Mouse (Mus musculus) cerebellum, adult 2 months (tissue): ENCODE data around the gene Thg1l.

Source experiments
- CTCF ChIP-seq: fragments of 200-500 bp; IDR thresholded peaks from 2 replicates; pipeline ENCODE4 v1.5.1; 2011; ENCODE audit warnings: low read depth, mild to moderate bottlenecking, control low read depth, low read length, moderate library complexity, borderline replicate concordance; ENCODE audit not compliant: insufficient read depth
- POLR2A ChIP-seq: fragments of 200-500 bp; IDR thresholded peaks from 2 replicates; pipeline ENCODE4 v1.6.1; 2011; ENCODE audit warnings: low read length, control low read depth, borderline replicate concordance; ENCODE audit not compliant: insufficient read depth

DNA sequence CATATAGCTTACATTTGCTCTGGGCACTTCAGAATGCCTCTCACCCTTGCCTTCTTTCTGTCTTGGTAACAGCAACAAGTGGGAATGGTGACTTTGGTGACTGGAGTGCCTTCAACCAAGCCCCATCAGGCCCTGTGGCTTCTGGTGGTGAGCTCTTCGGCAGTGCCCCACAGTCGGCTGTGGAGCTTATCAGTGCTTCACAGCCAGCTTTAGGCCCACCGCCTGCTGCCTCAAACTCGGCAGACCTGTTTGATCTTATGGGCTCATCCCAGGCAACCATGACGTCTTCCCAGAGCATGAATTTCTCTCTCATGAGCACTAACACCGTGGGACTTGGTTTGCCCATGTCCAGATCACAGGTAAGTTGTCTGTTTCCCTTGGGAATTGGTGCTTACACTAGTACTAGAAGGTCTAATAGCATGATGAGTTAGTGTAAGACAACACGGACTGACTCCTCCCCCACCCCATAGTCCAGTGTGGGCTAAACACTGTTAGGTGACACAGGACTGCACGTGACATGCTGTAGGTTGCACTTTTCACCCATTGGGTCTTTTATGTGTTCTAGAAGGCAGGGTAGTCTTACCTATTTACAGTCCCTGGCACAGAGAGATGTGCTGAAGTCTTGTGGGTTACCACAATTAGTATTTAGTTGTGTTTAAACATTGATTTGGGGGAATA is 49.0 kb downstream of the Thg1l start:
- TF ChIP-seq CTCF (no peak), POLR2A (no peak)
